Mouse (Mus musculus) stomach, postnatal 0 days (tissue): ENCODE results near the gene Rtl5.
A peak's percentile ranks its signal among the peaks of the same experiment; 100 is the strongest.

Experiments used
- CTCF ChIP-seq: IDR thresholded peaks from 2 replicates; pipeline ENCODE4 v1.5.1; 2016; ENCODE audit warnings: antibody characterized with exemption, low read depth, mild to moderate bottlenecking, moderate library complexity
- EP300 ChIP-seq: optimal IDR thresholded peaks from 2 replicates; pipeline ENCODE3; 2016; ENCODE audit warnings: antibody characterized with exemption

- TF ChIP-seq CTCF (peak; percentile 43), EP300 (no peak)
Measured at GRCm38 (mm10) chrX:102119042-102119864, 48.1 kb upstream of the Rtl5 start, which contains the start of gene Pin4.
